24 mouse cellular contexts compared by ENCODE assay signal in the genomic region with DNA sequence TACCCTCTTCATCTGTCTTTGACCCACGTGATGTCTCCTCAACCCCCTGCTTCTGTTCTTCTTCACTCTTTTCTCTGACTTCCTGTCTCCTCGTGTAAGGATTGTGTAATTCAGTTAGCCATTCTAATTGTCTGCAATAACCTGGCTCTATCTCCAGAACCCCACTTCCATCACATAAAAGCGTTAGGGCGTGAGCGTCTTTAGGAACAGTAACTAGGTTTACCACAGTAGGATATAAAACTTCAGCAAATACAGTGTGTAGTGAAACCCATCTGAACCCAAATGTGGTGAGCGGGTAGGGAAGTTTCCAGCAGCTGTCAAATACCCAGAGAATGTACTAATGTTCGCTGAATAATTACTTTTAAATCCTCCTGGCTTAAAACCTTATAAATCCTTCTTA.
"Had no signal": no experiment of that assay in that cellular context is flagged by ENCODE, and none has a peak within 500 bp of the region (broad histone marks: within the 10 kb centered on the region; RNA-seq: fewer than 3 reads in every experiment).

No protein-coding gene starts in this region.

- H3K27ac ChIP-seq: hindbrain, embryonic 10.5 days; hindbrain, embryonic 12.5 days; hindbrain, embryonic 14.5 days; hindbrain, postnatal 0 days; layer of hippocampus, adult 2 months; limb, embryonic 13.5 days; limb, embryonic 15.5 days; liver, embryonic 12.5 days; liver, embryonic 14.5 days had no signal

- H3K9me3 ChIP-seq: heart, embryonic 12.5 days; hindbrain, embryonic 10.5 days; hindbrain, embryonic 12.5 days; limb, embryonic 13.5 days; limb, embryonic 15.5 days; liver, embryonic 12.5 days had no signal

- H3K4me1 ChIP-seq: hindbrain, embryonic 10.5 days; hindbrain, embryonic 12.5 days had no signal

- H3K4me3 ChIP-seq: heart, embryonic 12.5 days; hindbrain, embryonic 10.5 days; hindbrain, embryonic 12.5 days; layer of hippocampus, adult 2 months; limb, embryonic 13.5 days; limb, embryonic 15.5 days; liver, embryonic 12.5 days had no signal

- H3K4me2 ChIP-seq: heart, embryonic 12.5 days; hindbrain, embryonic 12.5 days; hindbrain, embryonic 14.5 days; limb, embryonic 13.5 days; limb, embryonic 15.5 days; liver, embryonic 12.5 days had no signal

- H3K27me3 ChIP-seq: heart, embryonic 12.5 days; hindbrain, embryonic 12.5 days; limb, embryonic 13.5 days; limb, embryonic 15.5 days; liver, embryonic 12.5 days had no signal

- H3K9ac ChIP-seq: heart, embryonic 12.5 days; hindbrain, embryonic 12.5 days; hindbrain, embryonic 14.5 days; limb, embryonic 13.5 days; limb, embryonic 15.5 days; liver, embryonic 12.5 days; liver, embryonic 14.5 days had no signal

- DNase-seq: gastrocnemius, postnatal 14 days; gastrocnemius, postnatal 36 days; heart, adult 18-20 months; heart, postnatal 10 days; heart, postnatal 4 days; kidney, adult 18-20 months; kidney, adult 8-10 months; kidney, postnatal 10 days; kidney, postnatal 25 days; kidney, postnatal 4 days; layer of hippocampus, adult 9-11 months; layer of hippocampus, postnatal 36 days; left cerebral cortex, postnatal 4 days had no signal

- H3K36me3 ChIP-seq: heart, embryonic 12.5 days; hindbrain, embryonic 10.5 days; hindbrain, embryonic 12.5 days; limb, embryonic 13.5 days; limb, embryonic 15.5 days; liver, embryonic 12.5 days had no signal

- ATAC-seq: hindbrain, postnatal 0 days; intestine, postnatal 0 days; liver, embryonic 12.5 days had no signal
